Mouse (Mus musculus): ENCODE measurements around the gene D1Pas1. TPM values are rescaled to one million over a fixed set of nuclear protein-coding genes. Genes with fewer than 3 reads are reported as not detected.

Gene D1Pas1
- total and polyA plus RNA-seq, 3 experiments: not detected

DNA sequence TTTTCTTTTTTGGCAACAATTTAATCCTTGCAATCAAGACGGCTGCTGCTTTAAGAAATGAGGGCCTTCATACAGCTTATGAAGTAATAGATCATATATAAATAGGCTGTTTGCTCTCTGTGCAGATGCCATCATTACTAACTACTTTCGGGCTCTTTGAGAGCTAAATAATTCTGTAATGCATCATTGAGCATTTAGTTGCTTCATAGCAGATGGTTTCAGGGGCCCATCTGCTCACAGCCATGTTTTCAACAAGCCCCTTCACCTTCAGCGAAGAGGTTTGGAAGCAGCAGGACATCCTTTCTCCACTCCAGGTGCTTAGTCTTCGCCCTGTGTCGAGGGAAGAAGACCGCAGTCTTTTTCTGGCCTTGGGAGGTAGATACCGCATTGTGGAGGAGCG, 12.2 kb downstream of the D1Pas1 start:
- H3K9me3 ChIP-seq (replicated peaks; ENCODE audit: insufficient read depth, low read length): no peaks in the 10 kb centered on the region
- H3K27ac ChIP-seq (ENCODE audit: control insufficient read depth, low read depth, low read length): no peak overlapping the region

GRCm38 (mm10) chr1:186980503-186980902, 13.3 kb downstream of the D1Pas1 start:
- H3K36me3 ChIP-seq (ENCODE audit: control insufficient read depth in 1 of 2, insufficient read depth in 2 of 2, low read length in 2 of 2): no peaks in the 10 kb centered on the region
- no peaks in the 10 kb centered on the region for H3K27me3 ChIP-seq (ENCODE audit: control insufficient read depth in 1 of 2, insufficient read depth in 2 of 2, low read length in 2 of 2)
- no peak overlapping the region for H3K4me3 ChIP-seq (ENCODE audit: control insufficient read depth in 1 of 2, insufficient read depth in 1 of 2, low read depth in 2 of 2, low read length in 2 of 2)
- no peaks in the 10 kb centered on the region for H3K79me2 ChIP-seq (ENCODE audit: control insufficient read depth, insufficient read depth, low read length, poor library complexity)
- H3K9ac ChIP-seq (ENCODE audit: control insufficient read depth, low read depth, low read length, poor library complexity, severe bottlenecking): no peak overlapping the region
- H3K27ac ChIP-seq (ENCODE audit: control insufficient read depth, low read depth, low read length): no peak overlapping the region
- DNase-seq (ENCODE audit: low read depth, low spot score): no peak
- TF ChIP-seq TCF12 (IDR thresholded peaks at IDR 0.05; ENCODE audit: low read depth, low read length) (no peak), POLR2AphosphoS2 (IDR thresholded peaks at IDR 0.05; ENCODE audit: low read length) (no peak), TBP (IDR thresholded peaks at IDR 0.05; ENCODE audit: low read depth, low read length) (no peak), MEF2A (IDR thresholded peaks at IDR 0.05; ENCODE audit: extremely low read depth, insufficient replicate concordance, low read depth, low read length, poor library complexity, severe bottlenecking) (no peak), ZMIZ1 (IDR thresholded peaks at IDR 0.05; ENCODE audit: low read depth, low read length) (no peak), POLR2A (IDR thresholded peaks at IDR 0.05; ENCODE audit: control insufficient read depth in 1 of 2, insufficient read depth in 1 of 2, low read depth in 1 of 2, low read length in 2 of 2, poor library complexity in 1 of 2) (no peak), ZKSCAN1 (IDR thresholded peaks at IDR 0.05; ENCODE audit: low read depth, low read length) (no peak), RAD21 (IDR thresholded peaks at IDR 0.05; ENCODE audit: low read depth, low read length) (no peak), RCOR1 (IDR thresholded peaks at IDR 0.05; ENCODE audit: low read depth, low read length) (no peak), HCFC1 (IDR thresholded peaks at IDR 0.05; ENCODE audit: low read depth, low read length) (no peak), SIN3A (IDR thresholded peaks at IDR 0.05; ENCODE audit: low read length) (no peak), MYB (IDR thresholded peaks at IDR 0.05; ENCODE audit: low read depth, low read length) (no peak), CHD1 (IDR thresholded peaks at IDR 0.05; ENCODE audit: low read depth, low read length) (no peak), ZC3H11A (IDR thresholded peaks at IDR 0.05; ENCODE audit: low read depth, low read length) (no peak), ZNF384 (IDR thresholded peaks at IDR 0.05; ENCODE audit: low read depth, low read length) (no peak), CTCF (IDR thresholded peaks at IDR 0.05 in 2 of 3, conservative IDR thresholded peaks at IDR 0.05 in 1 of 3; ENCODE audit: control insufficient read depth in 1 of 3, insufficient read depth in 1 of 3, low read depth in 2 of 3, low read length in 3 of 3, poor library complexity in 1 of 3, severe bottlenecking in 1 of 3) (no peak)
- no peaks in the 10 kb centered on the region for H3K4me1 ChIP-seq (ENCODE audit: control insufficient read depth in 1 of 2, insufficient read depth in 2 of 2, low read length in 2 of 2)
- H3K9me3 ChIP-seq (replicated peaks; ENCODE audit: insufficient read depth, low read length): no peaks in the 10 kb centered on the region

More for the DNA sequence above, 12.2 kb downstream of the D1Pas1 start:
- Histone ChIP-seq H3K36me3 (ENCODE audit: control insufficient read depth in 1 of 2, insufficient read depth in 2 of 2, low read length in 2 of 2) (no peaks in the 10 kb centered on the region), H3K79me2 (ENCODE audit: control insufficient read depth, insufficient read depth, low read length, poor library complexity) (no peaks in the 10 kb centered on the region), H3K27me3 (ENCODE audit: control insufficient read depth in 1 of 2, insufficient read depth in 2 of 2, low read length in 2 of 2) (no peaks in the 10 kb centered on the region), H3K9ac (ENCODE audit: control insufficient read depth, low read depth, low read length, poor library complexity, severe bottlenecking) (no peak overlapping the region), H3K4me1 (ENCODE audit: control insufficient read depth in 1 of 2, insufficient read depth in 2 of 2, low read length in 2 of 2) (no peaks in the 10 kb centered on the region), H3K4me3 (ENCODE audit: control insufficient read depth in 1 of 2, insufficient read depth in 1 of 2, low read depth in 2 of 2, low read length in 2 of 2) (no peak overlapping the region)
- no peak for DNase-seq (ENCODE audit: low read depth, low spot score)
- no peak for TF ChIP-seq ZNF384 (IDR thresholded peaks at IDR 0.05; ENCODE audit: low read depth, low read length)

GRCm38 (mm10) chr1:186985131-186985530, 17.9 kb downstream of the D1Pas1 start:
- Histone ChIP-seq H3K4me1 (ENCODE audit: control insufficient read depth in 1 of 2, insufficient read depth in 2 of 2, low read length in 2 of 2) (no peaks in the 10 kb centered on the region), H3K27ac (ENCODE audit: control insufficient read depth, low read depth, low read length) (no peak overlapping the region), H3K4me3 (ENCODE audit: control insufficient read depth in 1 of 2, insufficient read depth in 1 of 2, low read depth in 2 of 2, low read length in 2 of 2) (no peak overlapping the region), H3K36me3 (ENCODE audit: control insufficient read depth in 1 of 2, insufficient read depth in 2 of 2, low read length in 2 of 2) (no peaks in the 10 kb centered on the region), H3K9me3 (replicated peaks; ENCODE audit: insufficient read depth, low read length) (no peaks in the 10 kb centered on the region), H3K27me3 (ENCODE audit: control insufficient read depth in 1 of 2, insufficient read depth in 2 of 2, low read length in 2 of 2) (no peaks in the 10 kb centered on the region), H3K79me2 (ENCODE audit: control insufficient read depth, insufficient read depth, low read length, poor library complexity) (no peaks in the 10 kb centered on the region), H3K9ac (ENCODE audit: control insufficient read depth, low read depth, low read length, poor library complexity, severe bottlenecking) (no peak overlapping the region)
- no peak for TF ChIP-seq SIN3A (IDR thresholded peaks at IDR 0.05; ENCODE audit: low read length)
- TF ChIP-seq POLR2A (IDR thresholded peaks at IDR 0.05; ENCODE audit: control insufficient read depth in 1 of 2, insufficient read depth in 1 of 2, low read depth in 1 of 2, low read length in 2 of 2, poor library complexity in 1 of 2): no peak
- no peak for TF ChIP-seq MXI1 (IDR thresholded peaks at IDR 0.05; ENCODE audit: low read depth, low read length)
- TF ChIP-seq MYC (IDR thresholded peaks at IDR 0.05; ENCODE audit: low read depth, low read length): no peak
- TF ChIP-seq USF2 (IDR thresholded peaks at IDR 0.05; ENCODE audit: borderline replicate concordance in 1 of 2, insufficient read depth in 1 of 2, low read depth in 1 of 2, low read length in 2 of 2): no peak
- no peak for TF ChIP-seq ETS1 (IDR thresholded peaks at IDR 0.05; ENCODE audit: low read depth, low read length)
- no peak for TF ChIP-seq ZKSCAN1 (IDR thresholded peaks at IDR 0.05; ENCODE audit: low read depth, low read length)
- no peak for TF ChIP-seq NRF1 (IDR thresholded peaks at IDR 0.05; ENCODE audit: insufficient read depth, low read depth, low read length, poor library complexity, severe bottlenecking)
- TF ChIP-seq E2F4 (IDR thresholded peaks at IDR 0.05; ENCODE audit: borderline replicate concordance, low read depth, low read length): no peak
- TF ChIP-seq MAX (IDR thresholded peaks at IDR 0.05; ENCODE audit: low read length): no peak
- TF ChIP-seq RAD21 (IDR thresholded peaks at IDR 0.05; ENCODE audit: low read depth, low read length): no peak
- TF ChIP-seq SMC3 (IDR thresholded peaks at IDR 0.05; ENCODE audit: low read depth, low read length): no peak
- no peak for TF ChIP-seq CHD2 (IDR thresholded peaks at IDR 0.05; ENCODE audit: low read length)
- no peak for DNase-seq (ENCODE audit: low read depth, low spot score)

Measured in MEL (cell line).